Mouse (Mus musculus) embryo, embryonic 10 days (tissue): ENCODE data around the gene Xpnpep3.

Source experiments
- DNase-seq: peaks from one replicate; pipeline ENCODE4 v3.0.0-alpha.2; 2015; ENCODE audit warnings: low spot score

Gene Xpnpep3

DNA sequence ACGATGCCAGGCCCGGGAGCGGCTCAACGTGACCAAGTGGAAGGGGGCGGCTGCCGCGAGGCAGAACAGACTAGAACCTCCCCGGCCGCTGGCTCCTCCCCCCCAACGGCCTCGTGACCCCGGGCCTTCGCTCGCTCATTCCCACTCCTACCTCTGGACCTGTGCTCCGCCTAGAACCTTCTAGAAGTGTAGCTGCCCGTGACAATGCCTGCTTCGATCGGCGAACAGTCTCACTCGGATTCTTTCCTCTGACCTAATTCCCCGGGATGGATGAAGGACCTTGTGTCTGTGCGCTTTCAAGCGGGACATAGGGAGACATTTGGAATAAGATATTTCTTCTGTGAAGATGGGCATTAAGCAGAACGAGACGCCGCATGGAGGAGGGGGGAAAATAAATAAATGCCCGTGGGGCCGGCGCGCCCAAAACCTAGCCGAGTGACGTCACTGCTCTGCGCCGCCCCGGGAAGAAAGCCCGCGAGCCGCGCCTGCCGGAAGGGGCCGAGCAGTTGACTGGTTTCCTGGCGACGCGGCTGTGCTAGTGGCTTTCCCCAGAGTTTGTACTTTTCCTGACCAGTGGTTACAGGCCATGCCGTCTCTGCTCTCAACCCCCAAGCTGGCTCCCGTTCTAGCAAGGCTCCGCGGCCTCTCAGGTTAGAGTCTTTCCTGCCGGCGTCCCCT is at the start of gene Xpnpep3, which contains the start of gene St13:
Gene Xpnpep3, plus strand, starts transcription at position 501 of the 678 bp plus-strand sequence.
Gene St13, minus strand, starts transcription at position 440 of the 678 bp plus-strand sequence.
- peak; percentile 95 for DNase-seq

- DNase-seq = no peak
These were observed 49.5 kb upstream of the Xpnpep3 start for GRCm38 (mm10) chr15:81350401-81350800.

- no peak for DNase-seq
These were observed 47.3 kb upstream of the Xpnpep3 start for GRCm38 (mm10) chr15:81352638-81353037.

- peak; percentile 81 for DNase-seq
These were observed 44.7 kb upstream of the Xpnpep3 start for GRCm38 (mm10) chr15:81355146-81355761.

GRCm38 (mm10) chr15:81356946-81357345 is 43.0 kb upstream of the Xpnpep3 start:
- DNase-seq = no peak

- DNase-seq = no peak
These were observed 41.0 kb upstream of the Xpnpep3 start for GRCm38 (mm10) chr15:81358943-81359342.

- no peak for DNase-seq
These were observed 40.5 kb upstream of the Xpnpep3 start for GRCm38 (mm10) chr15:81359421-81359820.

GRCm38 (mm10) chr15:81360345-81361021 is 39.5 kb upstream of the Xpnpep3 start, which contains the start of gene Slc25a17:
TSS of gene Slc25a17 (minus strand) at chr15:81360812.
- peak; percentile 98 for DNase-seq

DNA sequence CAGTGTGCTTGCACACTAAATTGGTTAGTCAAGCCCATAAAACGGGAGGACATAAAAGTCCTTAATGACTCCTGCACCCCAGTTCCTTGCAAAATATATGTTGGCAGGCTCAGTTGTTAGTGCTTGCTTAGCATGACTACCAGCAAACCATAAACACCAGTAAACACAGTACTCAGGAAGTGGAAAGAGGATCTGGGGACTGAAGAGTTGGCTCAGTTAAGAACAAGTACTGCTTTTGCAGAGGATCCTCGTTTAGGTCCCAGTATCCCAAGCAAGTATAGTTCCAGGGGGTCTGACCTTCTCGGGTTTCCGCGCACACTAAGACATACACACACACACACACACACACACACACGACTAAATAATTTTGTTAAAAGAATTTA is 38.9 kb upstream of the Xpnpep3 start:
- DNase-seq = no peak

GRCm38 (mm10) chr15:81361417-81362015 is 38.4 kb upstream of the Xpnpep3 start:
- no peak for DNase-seq

DNA sequence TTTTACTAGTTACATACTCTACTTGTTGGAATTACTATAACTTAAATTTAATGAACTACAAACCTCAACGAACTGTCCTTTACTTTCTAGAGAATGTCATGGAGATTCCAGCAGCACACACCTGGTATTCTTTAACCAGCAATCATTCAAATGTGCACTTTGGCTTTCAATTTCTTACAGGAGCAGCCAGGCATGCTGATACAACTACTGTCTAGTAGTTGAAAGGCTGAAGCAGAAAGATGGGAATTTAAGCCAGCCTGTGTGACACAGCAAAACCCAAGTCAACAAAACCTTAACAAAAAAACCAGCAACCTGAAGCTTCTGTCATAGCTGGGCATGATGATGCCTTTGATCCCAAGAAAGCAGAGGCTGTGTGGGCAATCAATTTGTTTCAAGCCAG is 37.4 kb upstream of the Xpnpep3 start:
- no peak for DNase-seq

GRCm38 (mm10) chr15:81364271-81364670 is 35.7 kb upstream of the Xpnpep3 start:
- DNase-seq = no peak

- no peak for DNase-seq
These were observed 34.7 kb upstream of the Xpnpep3 start for GRCm38 (mm10) chr15:81365246-81365645.

- DNase-seq = no peak
These were observed 33.7 kb upstream of the Xpnpep3 start for GRCm38 (mm10) chr15:81366241-81366640.

DNA sequence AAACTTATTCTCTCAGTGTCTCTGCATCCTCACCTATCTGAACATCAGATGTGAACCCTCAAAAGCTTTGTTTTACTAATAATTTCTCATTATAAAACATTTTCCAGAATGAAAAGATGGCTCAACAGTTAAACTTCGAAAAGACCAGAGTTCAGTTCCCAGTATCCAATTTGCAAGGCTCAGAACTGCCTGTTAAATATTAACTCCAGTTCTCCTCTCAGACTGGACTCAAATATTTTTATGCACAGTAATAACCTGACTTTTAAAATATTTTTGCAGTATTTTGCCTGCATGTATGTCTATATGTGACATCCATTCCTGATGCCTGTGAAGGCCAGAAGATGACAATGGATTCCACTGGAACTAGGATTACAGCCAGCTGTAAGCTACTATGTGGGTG is 31.3 kb upstream of the Xpnpep3 start:
- no peak for DNase-seq

DNA sequence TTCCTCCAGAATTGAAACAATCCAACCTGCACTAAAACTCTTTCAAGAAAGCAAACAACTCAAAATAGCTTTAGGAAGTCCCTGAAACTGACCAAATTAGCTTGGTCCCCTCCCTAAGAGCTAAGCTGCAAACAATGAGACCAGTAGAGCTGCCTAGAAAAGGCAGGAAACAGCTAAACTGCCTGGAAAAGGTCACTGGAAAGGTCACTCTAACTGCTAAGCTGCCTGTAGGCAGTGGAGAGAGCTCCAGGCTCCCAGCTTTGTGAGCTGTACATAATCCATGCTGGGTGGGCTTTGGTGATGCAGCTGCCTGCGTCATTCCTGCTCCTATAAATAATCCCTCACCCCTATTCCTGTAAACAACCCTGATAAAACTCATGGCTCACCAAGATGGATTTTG is 29.6 kb upstream of the Xpnpep3 start:
- no peak for DNase-seq

DNA sequence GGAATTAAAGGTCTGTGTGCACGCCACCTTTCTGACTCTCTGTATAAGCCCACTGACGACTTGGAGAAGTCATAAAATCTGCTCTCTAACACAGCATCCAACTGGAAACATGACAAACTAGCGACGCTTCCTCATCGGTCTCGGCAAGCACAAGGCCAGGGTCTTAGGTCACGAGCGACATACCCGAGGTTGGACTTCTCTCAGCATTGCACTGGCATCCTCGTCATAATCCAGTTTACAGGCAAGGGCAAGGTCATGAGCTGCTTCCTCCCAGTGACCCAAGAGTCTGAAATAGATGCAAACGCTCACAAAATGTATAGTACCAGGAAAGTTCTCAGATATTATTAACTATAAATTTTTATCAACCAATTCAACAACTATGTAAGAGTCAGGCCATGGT is 25.3 kb upstream of the Xpnpep3 start:
- no peak for DNase-seq

DNA sequence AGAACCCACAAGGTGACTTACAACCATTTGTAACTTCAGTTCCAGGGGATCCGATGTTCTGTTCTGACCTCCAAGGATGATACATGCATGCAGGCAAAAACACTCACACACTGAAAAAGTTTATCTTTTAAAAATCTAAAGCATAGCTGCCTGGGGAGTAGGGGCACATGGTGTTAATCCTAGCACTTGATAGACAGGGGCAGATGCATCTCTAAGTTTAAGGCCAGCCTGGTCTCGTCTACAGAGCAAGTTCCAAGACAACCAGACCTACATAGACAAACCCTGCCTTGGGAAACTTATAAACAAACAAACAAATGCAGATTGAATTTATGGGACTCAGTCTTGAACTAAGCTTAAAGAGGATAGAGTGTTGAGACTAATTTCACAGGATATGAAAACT is 21.1 kb upstream of the Xpnpep3 start:
- DNase-seq = no peak

DNA sequence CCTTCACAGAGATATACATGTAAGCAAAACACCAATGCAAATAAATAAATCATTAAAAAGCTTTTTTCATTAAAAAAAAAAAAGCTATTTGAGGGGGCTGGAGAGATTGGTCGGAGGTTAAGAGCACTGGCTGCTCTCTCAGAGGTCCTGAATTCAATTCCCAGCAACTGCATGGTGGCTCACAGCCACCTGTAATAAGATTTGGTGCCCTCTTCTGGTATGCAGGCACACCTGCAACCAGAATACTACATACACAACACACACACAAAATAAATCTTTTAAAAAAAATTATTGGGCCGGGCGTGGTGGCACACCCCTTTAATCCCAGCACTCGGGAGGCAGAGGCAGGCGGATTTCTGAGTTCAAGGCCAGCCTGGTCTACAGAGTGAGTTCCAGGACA is 13.6 kb upstream of the Xpnpep3 start:
- no peak for DNase-seq

DNA sequence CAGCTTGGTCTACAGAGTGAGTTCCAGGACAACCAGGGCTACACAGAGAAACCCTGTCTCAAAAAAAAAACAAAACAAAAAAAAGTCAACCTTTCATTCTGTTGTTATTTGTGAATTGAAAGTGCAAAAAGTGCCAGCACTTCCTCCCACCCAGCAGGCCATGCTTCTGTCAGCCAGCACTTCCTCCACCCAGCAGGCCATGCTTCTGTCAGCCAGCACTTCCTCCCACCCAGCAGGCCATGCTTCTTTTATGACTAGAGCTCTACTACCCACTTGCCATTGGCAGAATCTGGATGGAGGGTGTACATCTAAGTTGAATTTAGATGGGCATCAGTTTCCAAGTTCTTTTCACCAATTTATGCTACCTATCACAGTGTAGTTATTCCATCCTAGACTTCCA is 6.9 kb upstream of the Xpnpep3 start:
- no peak for DNase-seq

DNA sequence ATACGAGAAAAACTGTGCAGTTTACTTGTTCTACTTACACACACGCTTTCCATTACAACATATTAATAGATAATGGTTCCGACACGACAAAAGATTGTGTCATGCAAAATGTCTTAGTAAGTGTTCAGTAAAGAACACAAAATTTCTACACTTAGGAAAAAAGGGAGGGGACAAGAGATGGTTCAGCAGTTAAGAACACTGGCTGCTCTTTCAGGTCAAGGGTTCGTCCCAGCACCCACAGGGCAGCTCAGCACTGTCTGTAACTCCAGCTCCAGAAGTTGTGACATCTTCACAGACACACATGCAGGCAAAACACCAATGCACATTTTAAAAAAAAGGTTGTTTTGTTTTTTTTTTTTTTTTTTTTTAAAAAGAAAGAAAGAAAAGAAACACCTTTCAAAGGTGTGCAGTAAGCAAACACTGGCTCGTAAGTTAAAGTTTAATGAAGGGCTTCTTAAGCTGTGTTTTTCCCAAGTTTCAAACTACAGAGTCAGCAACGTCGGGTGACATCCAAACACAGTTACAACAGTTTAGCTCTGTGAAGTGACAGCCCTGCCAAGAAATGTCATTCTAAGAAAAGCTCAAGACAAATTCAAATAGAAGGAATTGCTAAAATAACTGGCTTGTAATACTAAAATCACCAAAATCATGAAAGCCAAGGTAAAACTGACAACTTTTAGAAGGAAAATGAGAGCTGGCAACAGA is 5.6 kb upstream of the Xpnpep3 start:
- DNase-seq = no peak

- DNase-seq = no peak
These were observed 1.7 kb upstream of the Xpnpep3 start for GRCm38 (mm10) chr15:81398189-81398588.
